Mouse (Mus musculus) hindbrain, embryonic 15.5 days (tissue): ENCODE data around the gene Gm17657. TPM values are rescaled to one million over a fixed set of nuclear protein-coding genes. Genes with fewer than 3 reads are reported as not detected.
A peak's percentile ranks its signal among the peaks of the same experiment; 100 is the strongest.

Experiments
- ATAC-seq: fragments of 200-750 bp; cut with Nextera tagmentation; 2 replicates; pipeline ENCODE4 v1.8.0; 2017; ENCODE audit warnings: low read depth, moderate number of reproducible peaks, moderate TSS enrichment; ENCODE audit not compliant: low FRiP score
- H3K27ac ChIP-seq: fragments of 300-500 bp; sonication (generic); replicated peaks from 2 replicates; pipeline ENCODE4 v1.5.1; 2015; ENCODE audit warnings: mild to moderate bottlenecking, inconsistent platforms
- H3K27me3 ChIP-seq: fragments of 300-500 bp; sonication (generic); 2 replicates; pipeline ENCODE4 v1.6.1; 2015; ENCODE audit warnings: control low read depth, inconsistent platforms
- H3K36me3 ChIP-seq: fragments of 300-500 bp; sonication (generic); 2 replicates; pipeline ENCODE4 v1.6.1; 2015; ENCODE audit warnings: control low read depth, inconsistent platforms
- H3K4me1 ChIP-seq: fragments of 300-500 bp; sonication (generic); replicated peaks from 2 replicates; pipeline ENCODE4 v1.6.1; 2015; ENCODE audit warnings: control low read depth, inconsistent platforms
- H3K4me2 ChIP-seq: fragments of 300-500 bp; sonication (generic); 2 replicates; pipeline ENCODE4 v1.6.1; 2015; ENCODE audit warnings: moderate library complexity, mild to moderate bottlenecking, inconsistent platforms
- H3K4me3 ChIP-seq: fragments of 300-500 bp; sonication (generic); 2 replicates; pipeline ENCODE4 v1.5.1; 2015; ENCODE audit warnings: mild to moderate bottlenecking, inconsistent platforms
- H3K9ac ChIP-seq: fragments of 300-500 bp; sonication (generic); 2 replicates; pipeline ENCODE4 v1.6.1; 2015; ENCODE audit warnings: inconsistent platforms
- H3K9me3 ChIP-seq: fragments of 300-500 bp; sonication (generic); 2 replicates; pipeline ENCODE4 v1.6.1; 2016; ENCODE audit warnings: control low read depth, inconsistent platforms
- WGBS: fragments of 180-500 bp; shearing (Covaris S2); methylation state at CpG from one replicate; pipeline ENCODE4 v1.1.7; 2015; 5-methylcytosine and 5-hydroxymethylcytosine counted together
- polyA plus RNA-seq: library from polyadenylated mRNA; unstranded; fragments of >200 nt; fragmentation: Nextera tagmentation; extraction: Ambion mirVana; gene quantifications from 2 replicates; pipeline ENCODE4 v1.2.1, GENCODE M21; 2015

The Gm17657 gene
- polyA plus RNA-seq, 1 experiment from 2014 or later = not detected

GRCm38 (mm10) chr17:29489971-29490712 lies 59.3 kb downstream of the Gm17657 start:
- under 1% methylated on average over 53 of the region's 68 CpGs for WGBS
- H3K27me3 ChIP-seq = no peaks in the 10 kb centered on the region

DNA sequence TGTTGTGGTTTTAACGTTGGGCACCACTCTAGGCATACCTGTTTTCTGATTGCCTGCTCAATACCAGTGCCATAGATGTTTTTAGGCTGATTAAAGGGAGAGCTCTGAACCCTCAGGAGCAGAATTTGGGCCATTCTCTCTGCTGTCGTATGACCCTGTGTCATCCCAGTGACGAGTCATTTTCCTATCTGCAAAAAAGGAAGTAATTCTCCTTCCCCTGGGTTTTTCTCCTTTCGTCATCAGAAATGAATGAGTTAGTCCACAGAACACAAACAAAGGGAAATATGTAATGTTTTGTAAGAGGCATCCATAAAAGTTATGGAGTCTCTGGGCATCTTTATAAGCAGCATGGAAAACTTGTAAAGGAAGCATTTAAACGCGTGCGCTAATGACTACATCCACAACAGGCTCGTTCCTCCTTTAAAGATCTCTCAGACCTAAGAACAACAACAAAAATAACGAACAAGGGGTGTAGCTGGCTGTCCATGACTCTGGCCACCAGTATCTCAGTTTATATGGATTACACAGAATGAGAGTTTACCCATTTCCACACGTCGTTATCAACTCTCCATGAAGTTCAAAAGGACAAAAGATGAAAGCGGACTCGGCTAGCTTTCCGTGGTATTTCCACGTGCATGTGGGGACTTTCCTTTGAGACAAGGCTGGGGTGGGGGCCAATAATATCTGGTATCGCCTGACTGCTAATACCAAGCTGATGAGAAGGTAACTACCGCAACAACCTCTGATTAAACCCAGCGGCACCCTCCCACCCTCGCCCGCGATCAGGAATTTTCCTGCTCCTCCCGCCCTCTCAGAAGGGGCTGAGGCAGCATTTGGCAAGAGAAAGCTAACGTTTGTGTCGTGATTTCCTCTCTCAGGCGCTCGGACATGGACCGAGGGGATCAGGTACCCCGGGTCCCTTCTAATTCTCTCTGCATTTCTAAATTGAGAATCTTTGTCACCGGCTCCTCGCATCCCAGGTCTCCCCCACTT lies 60.2 kb downstream of the Gm17657 start:
- H3K27ac ChIP-seq = peak overlapping the region; percentile 89
- H3K4me2 ChIP-seq = peak overlapping the region; percentile 85
- H3K36me3 ChIP-seq = no peaks in the 10 kb centered on the region
- WGBS = 5% methylated on average over 30 of the region's 30 CpGs
- peak overlapping the region; percentile 90 for H3K4me3 ChIP-seq
- no peaks in the 10 kb centered on the region for H3K9me3 ChIP-seq
- H3K27me3 ChIP-seq = no peaks in the 10 kb centered on the region
- H3K9ac ChIP-seq = peak overlapping the region; percentile 57
- peaks cover 28% of the 10 kb centered on the region for H3K4me1 ChIP-seq
- ATAC-seq = no peak; the same call in 1 of the 2 replicates

More at GRCm38 (mm10) chr17:29489971-29490712, 59.3 kb downstream of the Gm17657 start:
- H3K9ac ChIP-seq = peak overlapping the region; percentile 57
- H3K4me3 ChIP-seq = peak overlapping the region; percentile 90
- peak overlapping the region; percentile 85 for H3K4me2 ChIP-seq
- peak; percentile 94 for ATAC-seq
- no peaks in the 10 kb centered on the region for H3K9me3 ChIP-seq
- H3K4me1 ChIP-seq = peaks cover 32% of the 10 kb centered on the region
- H3K27ac ChIP-seq = peak overlapping the region; percentile 89
- peaks cover 4% of the 10 kb centered on the region; the same call in 1 of the 2 replicates for H3K36me3 ChIP-seq

DNA sequence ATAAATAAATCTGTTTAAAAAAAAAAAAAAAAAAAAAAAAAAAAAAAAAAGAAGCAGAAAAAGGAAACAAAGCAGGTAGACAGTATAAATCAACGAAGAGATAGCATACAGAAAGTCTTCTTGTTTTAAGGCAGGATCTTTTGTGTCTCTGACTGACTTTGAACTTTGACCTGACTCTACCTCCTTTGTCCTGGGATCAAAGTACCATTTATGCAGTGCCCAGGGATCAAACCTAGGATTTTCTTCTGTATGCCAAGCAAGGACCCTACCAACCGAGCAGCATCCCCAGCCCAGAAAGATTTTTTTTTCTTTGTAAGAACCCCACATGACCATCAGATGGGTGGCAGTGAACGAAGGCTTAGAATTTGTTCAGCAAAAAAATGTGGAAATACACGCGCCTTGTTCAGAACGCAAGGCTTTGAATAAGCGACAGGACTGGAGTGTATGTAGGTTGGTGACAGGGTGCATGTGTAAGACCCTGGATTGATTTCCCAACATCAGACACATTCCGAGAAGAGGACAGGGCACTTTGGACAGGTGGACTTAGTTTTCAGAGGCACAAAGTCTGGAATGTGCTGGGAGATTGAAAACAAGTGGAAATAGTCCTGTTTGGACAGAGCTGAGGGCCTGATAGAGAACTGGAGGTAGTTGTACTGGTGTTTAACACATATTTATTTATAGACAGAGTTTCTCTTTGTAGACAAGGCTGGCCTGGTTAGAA lies 61.0 kb downstream of the Gm17657 start:
- Histone ChIP-seq H3K4me3 (no peak overlapping the region; the same call in 1 of the 2 replicates), H3K4me2 (peak overlapping the region; percentile 85; the same call in 1 of the 2 replicates), H3K27ac (no peak overlapping the region), H3K27me3 (no peaks in the 10 kb centered on the region), H3K9me3 (no peaks in the 10 kb centered on the region), H3K9ac (no peak overlapping the region), H3K36me3 (no peaks in the 10 kb centered on the region), H3K4me1 (peaks cover 26% of the 10 kb centered on the region)
- ATAC-seq = no peak
- 74% methylated on average over 8 of the region's 8 CpGs for WGBS

- Histone ChIP-seq H3K4me2 (no peak overlapping the region), H3K4me3 (no peak overlapping the region), H3K9me3 (no peaks in the 10 kb centered on the region), H3K4me1 (peaks cover 8% of the 10 kb centered on the region), H3K27me3 (no peaks in the 10 kb centered on the region), H3K9ac (no peak overlapping the region), H3K36me3 (no peaks in the 10 kb centered on the region), H3K27ac (no peak overlapping the region)
- WGBS = 77% methylated on average over 3 of the region's 3 CpGs
- ATAC-seq = no peak
These were observed 63.9 kb downstream of the Gm17657 start for GRCm38 (mm10) chr17:29485336-29486233.

DNA sequence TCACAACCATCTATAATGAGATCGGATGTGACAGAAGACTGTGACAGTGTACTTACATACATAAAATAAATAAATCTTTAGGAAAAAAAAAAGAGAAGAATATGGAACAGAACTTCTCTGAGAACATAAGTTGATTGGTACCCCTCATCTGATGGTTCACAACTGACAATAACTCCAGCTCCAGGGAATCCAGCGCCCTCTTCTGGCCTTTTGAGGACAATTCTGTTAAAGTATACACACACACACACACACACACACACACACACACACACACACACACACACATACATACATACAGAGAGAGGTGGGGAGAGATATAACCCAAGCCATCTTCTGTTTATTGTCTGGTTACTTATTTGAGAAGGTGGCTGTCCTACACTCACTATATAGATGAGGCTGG lies 65.0 kb downstream of the Gm17657 start:
- ATAC-seq = no peak
- Histone ChIP-seq H3K27ac (no peak overlapping the region), H3K4me1 (peaks cover 8% of the 10 kb centered on the region), H3K4me3 (no peak overlapping the region), H3K36me3 (no peaks in the 10 kb centered on the region), H3K27me3 (no peaks in the 10 kb centered on the region), H3K9me3 (no peaks in the 10 kb centered on the region), H3K9ac (no peak overlapping the region), H3K4me2 (no peak overlapping the region)
- WGBS = 83% methylated on average over 2 of the region's 2 CpGs

DNA sequence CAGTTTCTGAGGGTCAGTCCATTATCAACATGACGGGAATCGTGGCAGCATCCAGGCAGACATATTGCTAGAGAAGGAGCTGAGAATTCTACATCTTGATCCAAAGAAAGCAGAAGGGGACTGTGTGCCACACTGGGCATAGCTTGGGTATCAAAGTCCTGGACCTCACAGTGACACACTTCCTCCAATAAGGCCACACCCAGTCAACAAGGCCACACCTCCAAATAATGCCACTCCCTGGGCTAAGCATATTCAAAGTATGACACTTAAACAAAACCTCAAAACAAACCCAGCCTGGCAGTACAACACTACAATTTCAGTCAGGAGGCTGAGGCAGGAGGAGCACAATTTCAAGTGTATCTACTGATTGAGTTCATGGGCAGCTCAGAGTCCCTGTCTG lies 66.2 kb downstream of the Gm17657 start:
- Histone ChIP-seq H3K9ac (no peak overlapping the region), H3K27me3 (no peaks in the 10 kb centered on the region), H3K36me3 (no peaks in the 10 kb centered on the region), H3K9me3 (no peaks in the 10 kb centered on the region), H3K4me3 (no peak overlapping the region), H3K27ac (no peak overlapping the region), H3K4me2 (no peak overlapping the region), H3K4me1 (no peaks in the 10 kb centered on the region)
- no peak for ATAC-seq
- 94% methylated on average over 2 of the region's 2 CpGs for WGBS

DNA sequence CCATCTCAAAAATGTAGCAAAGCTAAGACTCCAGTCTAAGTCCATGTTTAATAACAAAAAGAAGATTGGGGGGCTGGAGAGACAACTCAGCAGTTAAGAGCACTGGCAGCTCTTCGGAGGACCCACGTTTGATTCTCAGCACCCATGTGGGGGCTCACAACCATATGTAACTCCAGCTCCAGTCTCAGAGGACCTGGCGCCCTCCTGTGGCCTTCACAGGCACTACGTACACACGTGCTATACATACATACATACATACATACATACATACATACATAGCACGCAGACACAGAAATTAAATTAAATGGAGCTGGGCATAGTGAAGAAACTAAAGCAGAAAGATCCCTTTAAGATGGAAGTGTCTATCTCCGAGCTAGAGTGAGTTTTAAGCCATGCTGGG lies 66.8 kb downstream of the Gm17657 start:
- Histone ChIP-seq H3K4me3 (no peak overlapping the region), H3K27ac (no peak overlapping the region), H3K9ac (no peak overlapping the region), H3K4me1 (no peaks in the 10 kb centered on the region), H3K4me2 (no peak overlapping the region), H3K36me3 (no peaks in the 10 kb centered on the region), H3K9me3 (no peaks in the 10 kb centered on the region), H3K27me3 (no peaks in the 10 kb centered on the region)
- ATAC-seq = no peak
- 91% methylated on average over 7 of the region's 7 CpGs for WGBS

- no peak overlapping the region for H3K9ac ChIP-seq
- 83% methylated on average over 2 of the region's 2 CpGs for WGBS
- H3K36me3 ChIP-seq = no peaks in the 10 kb centered on the region
- no peak overlapping the region for H3K27ac ChIP-seq
- no peaks in the 10 kb centered on the region for H3K9me3 ChIP-seq
- no peak overlapping the region for H3K4me3 ChIP-seq
- no peaks in the 10 kb centered on the region for H3K4me1 ChIP-seq
- no peak for ATAC-seq
- no peaks in the 10 kb centered on the region for H3K27me3 ChIP-seq
- no peak overlapping the region for H3K4me2 ChIP-seq
These were observed 69.2 kb downstream of the Gm17657 start for GRCm38 (mm10) chr17:29480256-29480655.

GRCm38 (mm10) chr17:29478271-29478670 lies 71.2 kb downstream of the Gm17657 start:
- Histone ChIP-seq H3K27me3 (no peaks in the 10 kb centered on the region), H3K9me3 (no peaks in the 10 kb centered on the region), H3K4me3 (no peak overlapping the region), H3K36me3 (no peaks in the 10 kb centered on the region), H3K4me2 (no peak overlapping the region), H3K4me1 (no peaks in the 10 kb centered on the region), H3K27ac (no peak overlapping the region), H3K9ac (no peak overlapping the region)
- ATAC-seq = no peak
- 93% methylated on average over 4 of the region's 4 CpGs for WGBS

DNA sequence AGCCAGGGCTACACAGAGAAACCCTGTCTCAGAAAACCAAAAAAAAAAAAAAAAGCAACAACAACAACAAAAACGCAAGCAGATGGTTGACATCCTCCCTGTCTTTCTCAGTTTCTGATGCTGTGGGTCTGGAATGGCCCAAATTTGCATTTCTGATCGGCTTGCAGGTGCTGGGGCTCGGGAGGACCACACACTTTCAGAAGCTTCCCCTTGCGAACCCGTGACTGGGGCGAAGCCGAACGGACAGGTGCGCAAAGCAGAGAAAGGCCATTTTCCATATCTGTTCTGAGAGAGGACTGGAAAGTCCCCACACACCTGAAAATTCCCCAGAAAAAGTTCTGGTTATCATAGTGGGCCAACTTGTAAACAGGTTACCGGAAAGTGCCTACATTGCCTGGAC lies 72.1 kb downstream of the Gm17657 start:
- H3K27me3 ChIP-seq = no peaks in the 10 kb centered on the region
- no peaks in the 10 kb centered on the region for H3K4me1 ChIP-seq
- ATAC-seq = no peak
- H3K9ac ChIP-seq = no peak overlapping the region
- no peak overlapping the region for H3K27ac ChIP-seq
- H3K4me3 ChIP-seq = no peak overlapping the region
- no peak overlapping the region for H3K4me2 ChIP-seq
- no peaks in the 10 kb centered on the region for H3K36me3 ChIP-seq
- WGBS = 90% methylated on average over 10 of the region's 10 CpGs
- no peaks in the 10 kb centered on the region for H3K9me3 ChIP-seq

DNA sequence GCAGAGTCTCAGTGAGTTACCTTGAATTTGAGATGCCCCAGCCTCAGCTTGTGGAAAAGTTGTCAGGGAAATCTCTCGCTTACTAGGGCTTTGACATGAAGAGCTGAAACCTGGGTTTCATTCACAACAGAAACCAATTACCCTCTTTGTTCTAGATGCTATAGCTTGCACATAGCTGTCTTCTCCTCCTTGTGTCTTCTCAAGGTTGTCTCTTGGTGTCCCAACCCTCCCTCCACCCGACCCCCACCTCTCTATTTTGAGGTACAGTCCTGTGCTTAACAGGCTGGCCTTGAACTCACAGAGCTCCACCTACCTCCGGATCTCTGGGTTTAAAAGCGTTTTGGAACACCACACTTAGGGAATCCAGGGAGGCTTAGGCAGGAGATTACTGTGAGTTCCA lies 73.0 kb downstream of the Gm17657 start:
- H3K36me3 ChIP-seq = no peaks in the 10 kb centered on the region
- H3K4me1 ChIP-seq = no peaks in the 10 kb centered on the region
- 81% methylated on average over 4 of the region's 4 CpGs for WGBS
- no peak overlapping the region for H3K27ac ChIP-seq
- no peak overlapping the region for H3K4me3 ChIP-seq
- H3K9ac ChIP-seq = no peak overlapping the region
- ATAC-seq = no peak
- no peaks in the 10 kb centered on the region for H3K9me3 ChIP-seq
- no peak overlapping the region for H3K4me2 ChIP-seq
- no peaks in the 10 kb centered on the region for H3K27me3 ChIP-seq
